Mouse (Mus musculus) erythroblast, embryonic 14.5 days (primary cell): ENCODE data around the gene Slco4a1.

Experiments used
- GATA1 ChIP-seq: IDR thresholded peaks from 2 replicates; pipeline ENCODE4 v1.6.1; 2012; ENCODE audit warnings: low read length, inconsistent platforms, mixed read lengths
- TAL1 ChIP-seq: IDR thresholded peaks from 3 replicates; pipeline ENCODE4 v1.6.1; 2012; ENCODE audit warnings: low read length, inconsistent platforms, mixed read lengths

DNA sequence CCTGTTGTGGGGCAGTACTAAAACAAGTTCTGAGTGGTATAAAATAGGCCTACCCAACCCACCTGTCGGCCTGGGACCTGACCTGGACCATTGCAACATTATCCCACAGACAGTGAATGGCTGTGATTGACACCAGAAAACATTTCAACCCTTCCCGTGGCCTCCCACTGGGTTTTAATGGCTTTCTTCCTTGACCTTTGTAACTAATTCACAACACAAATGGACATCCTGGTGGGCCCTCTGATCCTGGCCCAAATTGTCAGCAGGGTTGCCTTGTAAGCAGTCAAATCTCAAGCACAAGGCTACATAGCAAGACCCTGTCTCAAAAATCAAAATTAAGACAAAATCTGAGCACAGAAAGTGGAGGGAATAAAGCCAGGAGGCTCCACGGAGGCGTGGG is 57.8 kb downstream of the Slco4a1 start:
- TF ChIP-seq TAL1: no peak
- TF ChIP-seq GATA1: no peak
